Mouse (Mus musculus) liver (tissue): ENCODE measurements at regions not wholly inside any gene's neighbourhood (a gene's known extent, or its start where the extent isn't known, plus 50 kb on each side); places are given as distances from the start of the nearest gene placed in this dataset.

Experiments used
- DNase-seq: peaks from one replicate; pipeline ENCODE4 v3.0.0-alpha.2; 2020; ENCODE audit warnings: mixed read lengths

DNA sequence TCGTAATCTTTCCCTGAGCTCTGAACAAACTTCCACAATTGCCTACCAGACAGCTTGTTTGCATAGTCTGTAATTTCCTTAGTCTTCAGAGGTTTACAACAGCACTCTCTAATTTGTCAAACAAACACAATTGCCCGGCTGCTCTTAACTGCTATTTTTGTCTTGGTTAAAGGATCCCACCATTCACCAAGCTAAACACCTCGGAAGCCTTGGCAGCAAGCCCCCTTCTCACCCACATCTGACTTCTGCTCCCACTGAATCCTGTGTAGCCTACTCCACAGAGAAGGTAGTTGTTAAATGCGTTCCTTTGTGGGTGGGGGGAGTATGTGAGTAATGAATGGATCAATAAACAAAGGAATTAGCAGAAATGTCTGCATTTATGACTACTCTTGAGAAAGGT, 59.8 kb upstream of the Rspo3 start:
- no peak for DNase-seq

DNA sequence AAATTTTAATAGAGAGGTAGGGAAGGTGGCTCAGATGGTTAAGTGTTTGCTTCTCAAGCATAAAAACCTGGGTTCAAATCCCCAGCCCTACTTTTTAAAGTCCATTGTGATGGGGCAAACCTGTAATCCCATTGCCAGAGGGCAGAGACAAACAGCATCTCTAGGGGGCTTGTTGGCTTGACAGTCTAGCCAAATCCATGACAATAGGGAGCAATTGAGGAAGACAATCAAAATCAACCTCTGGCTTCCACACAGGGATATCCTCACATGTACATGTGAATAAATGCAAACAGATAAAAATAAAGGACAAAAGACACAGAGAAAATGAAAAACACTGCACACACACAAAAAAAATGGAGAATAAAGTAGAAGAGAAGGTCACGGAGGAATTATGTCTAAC, 59.3 kb upstream of the Rspo3 start:
- no peak for DNase-seq

DNA sequence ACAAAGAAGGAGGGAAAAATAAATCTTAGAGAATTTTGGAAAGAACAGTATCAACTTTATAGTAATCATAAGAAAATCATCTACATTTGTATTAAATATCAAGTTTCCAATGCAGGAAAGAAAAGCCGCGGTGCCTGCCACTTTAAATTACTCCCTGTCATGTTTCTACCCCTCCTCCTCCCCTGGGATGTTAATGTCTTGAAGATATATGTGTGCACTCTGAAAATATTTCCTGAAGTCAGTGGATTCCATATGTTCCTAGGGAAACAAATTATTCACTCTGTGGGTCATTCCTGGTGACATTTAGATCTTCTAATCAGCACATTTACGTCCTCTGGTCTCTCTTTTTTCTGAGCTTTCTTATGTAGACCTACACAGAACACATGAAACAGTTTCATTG, 57.2 kb upstream of the Rspo3 start:
- no peak for DNase-seq

DNA sequence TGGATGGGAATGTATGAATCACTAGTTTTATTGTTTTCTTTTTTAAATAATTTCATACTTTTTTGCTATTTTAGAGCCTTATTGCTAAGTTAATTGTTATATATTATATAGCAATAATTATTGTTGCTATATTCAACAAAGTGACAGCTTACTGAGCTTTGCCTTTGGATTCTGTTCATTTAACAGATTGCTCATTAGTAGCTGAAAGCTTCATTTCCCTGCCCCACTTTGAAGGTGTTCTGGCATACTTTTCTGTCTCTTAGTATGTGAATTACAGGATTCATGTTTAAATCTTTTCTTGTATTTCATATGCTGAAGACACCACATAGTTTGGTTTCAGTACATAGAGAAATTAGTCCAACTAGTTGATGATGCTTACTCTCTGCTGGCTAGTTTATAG, 54.5 kb upstream of the Rspo3 start:
- no peak for DNase-seq

DNA sequence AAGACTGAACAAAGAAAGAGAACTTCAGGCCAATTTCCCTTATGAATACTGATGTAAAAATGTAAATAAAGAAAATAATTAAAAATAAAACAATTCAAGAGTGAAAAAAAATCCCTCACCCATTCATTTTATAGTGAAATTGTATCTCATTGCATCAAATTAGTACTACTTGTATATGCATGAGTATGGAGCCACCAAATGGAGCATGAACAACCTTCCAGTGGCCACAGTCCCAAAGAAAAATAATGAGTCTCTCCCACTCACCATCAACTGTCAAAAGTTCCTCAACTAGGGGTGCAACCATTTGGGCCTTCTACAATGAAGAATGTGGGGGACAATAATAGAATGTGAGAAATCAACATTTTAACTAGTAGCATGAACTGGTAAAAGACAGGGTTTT, 54.1 kb upstream of the Rspo3 start:
- no peak for DNase-seq
